Mouse (Mus musculus): ENCODE data around the gene Cdc14a. TPM values are rescaled to one million over a fixed set of nuclear protein-coding genes. Genes with fewer than 3 reads are reported as not detected.

Cdc14a gene
- polyA plus RNA-seq, 1 experiment from 2014 or later: 6.4 TPM

DNA sequence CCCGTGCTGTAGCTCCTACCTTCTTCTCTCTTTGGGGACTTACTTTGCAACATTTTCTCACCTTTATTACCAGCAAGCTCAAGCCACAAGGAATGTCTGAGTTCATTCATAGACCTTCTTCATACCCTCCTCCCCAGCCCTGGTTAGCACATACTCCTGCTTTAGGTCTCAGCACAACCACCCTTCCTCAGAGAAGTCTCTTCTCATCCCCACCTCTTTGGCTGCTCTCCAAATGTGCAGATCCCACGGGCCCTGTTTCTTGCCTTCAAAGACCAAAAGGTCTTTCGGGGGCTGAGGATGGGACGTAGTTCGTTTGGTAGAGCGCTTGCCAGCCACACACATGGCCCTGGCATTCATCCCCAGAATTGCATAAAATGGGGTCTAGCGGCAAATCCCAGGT is 13.8 kb downstream of the Cdc14a start:
- H3K27me3 ChIP-seq: no peaks in the 10 kb centered on the region
- no peak overlapping the region for H3K4me2 ChIP-seq
- no peak overlapping the region for H3K4me3 ChIP-seq
- no peak overlapping the region for H3K9ac ChIP-seq
- H3K4me1 ChIP-seq: peaks cover 16% of the 10 kb centered on the region
- WGBS: 20% methylated on average over 7 of the region's 7 CpGs
- no peaks in the 10 kb centered on the region for H3K36me3 ChIP-seq
- no peak for ATAC-seq (ENCODE audit: insufficient number of reproducible peaks, low FRiP score, low TSS enrichment, low read depth)
- H3K9me3 ChIP-seq: no peaks in the 10 kb centered on the region
- H3K27ac ChIP-seq: no peak overlapping the region

DNA sequence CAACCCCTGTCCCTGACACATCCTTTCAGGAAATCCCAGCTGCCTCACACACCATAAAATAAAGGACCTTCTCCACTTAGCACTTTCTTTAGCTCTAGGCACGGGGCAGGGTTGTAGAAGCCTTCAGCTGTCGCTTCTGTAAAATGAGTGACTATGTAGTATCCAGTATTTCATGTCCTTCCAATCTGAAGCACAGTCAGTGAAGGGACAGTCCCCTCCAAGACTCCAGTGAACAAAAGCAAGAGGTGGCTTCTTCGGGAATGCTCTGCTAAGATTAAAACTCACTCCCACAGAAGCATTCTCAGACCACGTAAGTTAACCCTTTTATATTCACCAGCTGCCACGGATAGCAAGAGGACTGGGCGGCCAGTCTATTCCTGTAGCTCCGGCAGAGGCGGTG is 14.3 kb downstream of the Cdc14a start:
- no peaks in the 10 kb centered on the region for H3K27me3 ChIP-seq
- H3K4me1 ChIP-seq: peaks cover 16% of the 10 kb centered on the region
- H3K9ac ChIP-seq: no peak overlapping the region
- no peak overlapping the region for H3K4me2 ChIP-seq
- ATAC-seq (ENCODE audit: insufficient number of reproducible peaks, low FRiP score, low TSS enrichment, low read depth): no peak
- H3K4me3 ChIP-seq: no peak overlapping the region
- H3K9me3 ChIP-seq: no peaks in the 10 kb centered on the region
- WGBS: 37% methylated on average over 8 of the region's 8 CpGs
- no peak overlapping the region for H3K27ac ChIP-seq
- no peaks in the 10 kb centered on the region for H3K36me3 ChIP-seq

DNA sequence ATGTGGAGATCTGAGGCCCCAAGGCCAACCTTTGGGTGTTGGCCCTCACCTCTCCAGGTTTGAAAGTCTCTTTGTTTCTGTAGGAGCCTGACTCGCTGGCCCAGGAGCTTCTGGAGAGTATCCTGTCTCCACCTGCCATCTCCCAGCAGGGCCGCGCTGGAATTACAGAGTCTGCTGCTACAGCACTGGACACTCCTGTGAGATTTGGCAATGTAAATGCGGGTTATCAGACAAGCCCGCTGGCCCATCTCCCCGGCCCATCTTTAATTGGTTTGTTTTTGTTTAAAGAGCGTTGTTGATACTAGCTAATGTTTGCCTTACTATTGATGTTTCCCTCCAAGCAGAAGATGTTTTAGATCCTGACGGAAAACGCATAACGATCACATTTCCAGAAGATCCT is 15.0 kb downstream of the Cdc14a start:
- H3K4me3 ChIP-seq: no peak overlapping the region
- H3K27ac ChIP-seq: no peak overlapping the region
- no peaks in the 10 kb centered on the region for H3K9me3 ChIP-seq
- no peaks in the 10 kb centered on the region for H3K27me3 ChIP-seq
- no peak for ATAC-seq (ENCODE audit: insufficient number of reproducible peaks, low FRiP score, low TSS enrichment, low read depth)
- H3K36me3 ChIP-seq: no peaks in the 10 kb centered on the region
- no peak overlapping the region for H3K9ac ChIP-seq
- no peak overlapping the region for H3K4me2 ChIP-seq
- H3K4me1 ChIP-seq: peaks cover 16% of the 10 kb centered on the region
- 84% methylated on average over 10 of the region's 10 CpGs for WGBS

DNA sequence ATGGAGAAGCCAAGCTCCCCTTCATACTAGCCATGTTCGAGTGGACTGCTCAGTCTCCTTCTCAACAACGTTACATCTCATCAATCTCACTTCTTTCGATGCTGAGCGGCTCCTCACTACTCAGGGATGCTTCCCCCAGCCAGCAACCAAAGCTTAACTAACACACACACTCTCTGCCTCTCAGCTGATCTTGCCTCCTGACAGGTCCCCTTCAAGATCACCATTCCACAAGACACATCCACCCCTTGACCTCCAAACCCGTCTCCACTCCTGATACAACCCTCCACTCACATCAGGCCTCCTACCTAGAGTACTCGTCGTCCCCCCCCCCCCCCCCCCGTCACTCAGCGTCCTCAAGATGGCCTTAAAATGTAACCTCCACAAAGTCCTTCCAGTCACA is 18.3 kb downstream of the Cdc14a start:
- no peak for ATAC-seq (ENCODE audit: insufficient number of reproducible peaks, low FRiP score, low TSS enrichment, low read depth)
- peaks cover 10% of the 10 kb centered on the region for H3K4me1 ChIP-seq
- H3K27me3 ChIP-seq: no peaks in the 10 kb centered on the region
- no peak overlapping the region for H3K9ac ChIP-seq
- H3K27ac ChIP-seq: no peak overlapping the region
- H3K9me3 ChIP-seq: no peaks in the 10 kb centered on the region
- no peak overlapping the region for H3K4me3 ChIP-seq
- H3K36me3 ChIP-seq: no peaks in the 10 kb centered on the region
- 87% methylated on average over 9 of the region's 9 CpGs for WGBS
- no peak overlapping the region for H3K4me2 ChIP-seq

DNA sequence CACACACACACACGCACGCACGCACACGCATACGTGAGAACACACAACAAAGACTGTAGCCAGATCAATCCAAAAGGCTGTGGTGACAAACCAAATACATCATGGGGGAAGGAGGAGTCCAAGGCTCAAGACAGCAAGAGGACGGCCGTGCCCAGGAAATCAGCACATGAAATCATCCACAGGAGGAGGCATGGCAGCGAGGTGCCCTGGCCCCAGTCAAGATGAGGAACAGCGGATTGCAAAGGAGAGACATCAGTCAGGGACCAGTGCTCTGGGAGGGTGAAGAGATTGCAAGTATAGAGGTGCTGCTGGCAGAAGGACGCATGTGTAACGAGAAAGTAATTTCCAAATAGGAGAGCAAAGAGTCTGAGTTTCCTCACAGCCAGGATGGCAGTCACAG is 22.4 kb downstream of the Cdc14a start:
- Histone ChIP-seq H3K9me3 (no peaks in the 10 kb centered on the region), H3K27me3 (no peaks in the 10 kb centered on the region), H3K4me1 (peaks cover 10% of the 10 kb centered on the region; the same call in 1 of the 2 replicates), H3K9ac (no peak overlapping the region), H3K27ac (no peak overlapping the region), H3K4me3 (no peak overlapping the region), H3K36me3 (no peaks in the 10 kb centered on the region), H3K4me2 (no peak overlapping the region)
- ATAC-seq (ENCODE audit: insufficient number of reproducible peaks, low FRiP score, low TSS enrichment, low read depth): no peak
- WGBS: 85% methylated on average over 11 of the region's 11 CpGs

DNA sequence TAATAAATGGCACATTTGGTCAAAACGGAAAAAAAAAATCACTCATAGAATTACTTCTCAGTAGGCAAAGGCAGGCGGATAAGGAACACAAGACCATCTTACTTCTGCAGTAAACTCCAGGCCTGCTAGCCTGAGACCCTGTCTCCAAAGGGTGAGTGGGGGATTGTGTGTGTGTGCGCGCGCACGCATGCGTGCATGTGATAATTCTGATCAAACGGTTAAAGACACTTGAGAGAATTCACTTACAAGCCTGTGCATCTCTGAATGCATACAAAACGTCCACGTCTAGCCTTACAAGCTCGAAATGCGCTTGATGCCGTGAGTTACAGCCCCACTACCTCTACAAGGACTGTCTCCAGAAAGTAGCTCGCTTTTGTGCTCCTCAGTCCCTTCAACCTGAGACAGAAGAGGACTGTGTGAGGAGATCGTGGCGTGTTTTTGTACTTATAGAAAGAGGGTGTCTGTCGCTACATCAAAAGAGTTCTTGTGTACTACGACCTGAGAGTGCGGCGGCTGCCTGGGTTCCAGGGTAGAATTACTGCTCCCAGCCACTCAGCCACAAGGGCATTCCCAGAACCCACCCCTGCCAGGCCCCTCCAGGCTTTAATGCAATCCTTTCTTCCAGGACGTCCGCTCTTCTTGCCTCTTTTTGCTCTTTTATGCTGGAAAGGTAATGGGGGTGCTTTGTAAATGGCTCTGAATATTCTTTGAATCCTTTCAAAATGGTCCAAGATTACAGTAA is 24.3 kb downstream of the Cdc14a start:
- WGBS: 57% methylated on average over 22 of the region's 22 CpGs
- H3K27ac ChIP-seq: no peak overlapping the region
- ATAC-seq (ENCODE audit: insufficient number of reproducible peaks, low FRiP score, low TSS enrichment, low read depth): no peak
- H3K9ac ChIP-seq: no peak overlapping the region
- H3K4me2 ChIP-seq: no peak overlapping the region
- no peaks in the 10 kb centered on the region for H3K36me3 ChIP-seq
- no peaks in the 10 kb centered on the region for H3K9me3 ChIP-seq
- no peaks in the 10 kb centered on the region for H3K27me3 ChIP-seq
- no peak overlapping the region for H3K4me3 ChIP-seq
- H3K4me1 ChIP-seq: peaks cover 13% of the 10 kb centered on the region; the same call in 1 of the 2 replicates

DNA sequence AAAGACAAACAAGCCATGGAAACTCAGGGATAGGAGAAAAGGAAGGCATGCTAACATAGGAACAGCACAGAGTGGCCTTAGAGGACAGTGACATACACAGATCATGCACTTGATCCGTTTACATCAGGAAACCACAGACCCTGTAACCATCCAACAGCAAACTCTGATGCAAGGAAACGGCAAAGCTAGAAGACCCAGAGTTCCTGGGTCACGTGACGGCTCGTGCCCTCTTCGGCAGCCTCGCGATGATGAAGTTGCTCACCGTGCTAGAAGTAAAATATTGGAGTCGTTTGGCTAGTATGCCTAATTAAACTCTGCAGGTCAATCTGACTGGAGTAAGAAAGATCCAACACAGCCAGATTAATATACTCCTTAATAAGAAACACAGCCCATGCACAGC is 25.3 kb downstream of the Cdc14a start:
- Histone ChIP-seq H3K27me3 (no peaks in the 10 kb centered on the region), H3K9ac (no peak overlapping the region), H3K4me3 (no peak overlapping the region), H3K4me2 (no peak overlapping the region), H3K4me1 (peaks cover 14% of the 10 kb centered on the region; the same call in 1 of the 2 replicates), H3K9me3 (no peaks in the 10 kb centered on the region), H3K36me3 (no peaks in the 10 kb centered on the region), H3K27ac (no peak overlapping the region)
- 68% methylated on average over 10 of the region's 10 CpGs for WGBS
- no peak for ATAC-seq (ENCODE audit: insufficient number of reproducible peaks, low FRiP score, low TSS enrichment, low read depth)

DNA sequence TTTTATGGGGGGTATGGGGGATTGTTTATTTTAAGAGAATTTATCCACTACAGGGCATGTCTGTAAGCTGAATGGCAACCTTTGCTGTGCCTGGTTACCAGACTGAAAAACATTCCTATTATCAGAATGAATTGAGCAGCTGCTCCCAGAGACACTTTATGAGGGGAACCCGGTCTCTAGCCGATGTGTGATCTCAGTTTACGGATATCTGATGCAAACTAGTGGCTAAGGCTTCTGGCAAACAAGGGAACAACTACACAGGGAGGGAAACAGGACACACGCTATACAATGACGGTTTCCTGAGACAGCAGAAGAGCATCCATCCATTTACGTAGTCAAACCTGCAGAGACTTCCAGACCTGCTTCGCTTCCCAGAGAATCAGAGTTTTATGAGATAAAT is 25.9 kb downstream of the Cdc14a start:
- 57% methylated on average over 7 of the region's 7 CpGs for WGBS
- ATAC-seq (ENCODE audit: insufficient number of reproducible peaks, low FRiP score, low TSS enrichment, low read depth): no peak

DNA sequence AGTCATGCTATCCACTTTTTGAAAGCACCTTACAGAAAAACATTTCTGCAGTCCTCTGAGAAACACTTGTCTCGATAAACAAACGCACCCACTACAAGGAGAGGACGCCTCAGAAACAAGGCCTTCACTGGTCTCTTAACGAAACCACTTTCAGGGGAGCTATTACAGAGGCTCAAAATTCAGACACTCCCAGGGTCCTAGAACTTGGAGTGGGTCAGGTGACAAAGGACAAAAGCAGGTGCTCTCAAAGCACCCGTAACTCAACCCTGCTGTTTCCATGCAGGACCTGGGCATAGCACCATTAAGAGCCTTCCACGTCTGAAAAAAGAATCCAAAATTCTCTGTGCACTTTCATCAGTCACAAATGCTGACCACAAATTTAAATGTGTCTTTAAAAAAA is 26.5 kb downstream of the Cdc14a start:
- H3K4me3 ChIP-seq: no peak overlapping the region
- ATAC-seq (ENCODE audit: insufficient number of reproducible peaks, low FRiP score, low TSS enrichment, low read depth): no peak
- WGBS: 78% methylated on average over 6 of the region's 6 CpGs
- no peaks in the 10 kb centered on the region for H3K27me3 ChIP-seq
- H3K9me3 ChIP-seq: no peaks in the 10 kb centered on the region
- H3K27ac ChIP-seq: no peak overlapping the region
- no peak overlapping the region for H3K9ac ChIP-seq
- peaks cover 14% of the 10 kb centered on the region; the same call in 1 of the 2 replicates for H3K4me1 ChIP-seq
- H3K4me2 ChIP-seq: no peak overlapping the region
- H3K36me3 ChIP-seq: no peaks in the 10 kb centered on the region; the same call in 1 of the 2 replicates

More for the DNA sequence above, 25.9 kb downstream of the Cdc14a start:
- Histone ChIP-seq H3K9ac (no peak overlapping the region), H3K36me3 (no peaks in the 10 kb centered on the region; the same call in 1 of the 2 replicates), H3K27ac (no peak overlapping the region), H3K4me3 (no peak overlapping the region), H3K9me3 (no peaks in the 10 kb centered on the region), H3K4me1 (peaks cover 14% of the 10 kb centered on the region; the same call in 1 of the 2 replicates), H3K4me2 (no peak overlapping the region), H3K27me3 (no peaks in the 10 kb centered on the region)

DNA sequence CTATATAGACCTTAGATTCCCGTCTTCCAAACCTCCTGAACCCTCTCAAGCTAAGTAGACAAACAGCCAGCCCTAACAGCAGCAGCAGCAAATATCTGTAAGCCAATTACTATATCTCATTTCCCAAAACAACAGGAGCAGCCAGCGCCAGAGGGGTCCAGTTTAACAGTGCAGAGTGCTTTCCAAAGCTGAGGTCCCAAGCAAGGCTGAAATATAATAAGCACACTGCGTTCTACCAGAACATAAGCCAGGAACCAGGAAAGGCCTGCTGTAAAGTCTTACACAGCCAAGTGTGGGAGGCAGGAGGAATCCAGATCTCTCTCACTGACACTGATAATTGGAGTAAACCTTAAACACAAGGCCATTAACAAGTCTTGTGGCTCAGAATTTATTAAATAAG is 27.3 kb downstream of the Cdc14a start:
- Histone ChIP-seq H3K4me2 (no peak overlapping the region), H3K9me3 (no peaks in the 10 kb centered on the region), H3K4me3 (no peak overlapping the region), H3K9ac (no peak overlapping the region), H3K4me1 (peaks cover 14% of the 10 kb centered on the region; the same call in 1 of the 2 replicates), H3K27me3 (no peaks in the 10 kb centered on the region), H3K27ac (no peak overlapping the region), H3K36me3 (no peaks in the 10 kb centered on the region; the same call in 1 of the 2 replicates)
- 46% methylated on average over 3 of the region's 3 CpGs for WGBS
- ATAC-seq (ENCODE audit: insufficient number of reproducible peaks, low FRiP score, low TSS enrichment, low read depth): 0 out of 2 replicates have a peak, but pooled peaks have one; percentile 35

DNA sequence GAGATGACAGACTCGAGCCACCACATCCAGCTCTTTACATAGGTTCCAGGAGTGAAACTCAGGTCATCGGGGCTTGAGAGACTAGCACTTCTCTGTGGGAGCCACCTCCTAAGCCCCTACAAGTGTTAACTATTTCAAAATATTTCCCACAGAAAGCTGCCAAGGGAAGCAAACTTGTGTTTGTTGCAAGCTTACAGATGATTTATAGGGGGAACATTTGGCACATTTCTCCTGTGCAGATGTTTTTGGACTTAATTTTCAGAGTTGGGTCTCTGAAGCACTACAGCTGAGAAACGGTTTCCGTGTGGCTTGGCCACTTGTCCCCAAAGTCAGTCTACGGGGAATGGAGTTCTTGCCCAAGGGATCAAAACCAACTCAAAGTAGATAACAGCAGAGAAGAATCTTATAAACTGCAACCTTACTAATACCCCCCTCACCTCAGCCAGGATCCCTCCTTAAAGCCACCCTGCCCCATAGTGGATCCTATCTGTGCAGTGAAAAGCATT is 28.9 kb downstream of the Cdc14a start:
- H3K27me3 ChIP-seq: no peaks in the 10 kb centered on the region
- no peak for ATAC-seq (ENCODE audit: insufficient number of reproducible peaks, low FRiP score, low TSS enrichment, low read depth)
- no peak overlapping the region for H3K4me3 ChIP-seq
- H3K36me3 ChIP-seq: no peaks in the 10 kb centered on the region; the same call in 1 of the 2 replicates
- 45% methylated on average over 5 of the region's 5 CpGs for WGBS
- no peak overlapping the region for H3K4me2 ChIP-seq
- H3K9me3 ChIP-seq: no peaks in the 10 kb centered on the region
- no peak overlapping the region for H3K27ac ChIP-seq
- H3K4me1 ChIP-seq: peaks cover 14% of the 10 kb centered on the region; the same call in 1 of the 2 replicates
- H3K9ac ChIP-seq: no peak overlapping the region

DNA sequence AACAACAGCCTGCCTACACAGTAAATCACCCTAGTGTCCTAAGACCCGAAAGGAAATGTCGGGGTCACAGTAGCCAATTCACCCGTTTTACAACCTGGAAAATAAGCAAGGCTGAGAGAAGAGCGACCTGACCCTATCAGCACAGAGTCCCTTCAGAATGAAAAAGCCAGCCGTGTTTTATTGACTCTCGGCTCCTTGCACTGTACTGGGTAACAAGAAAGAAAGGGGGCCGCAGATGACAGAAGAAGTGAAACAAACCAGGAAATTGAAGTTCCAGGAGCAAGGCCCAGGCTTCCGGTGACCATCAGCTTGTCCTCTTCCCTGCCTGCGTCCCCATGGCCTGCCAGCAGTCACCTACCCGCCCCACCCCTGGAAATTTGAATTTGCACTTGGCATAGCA is 32.4 kb downstream of the Cdc14a start:
- no peak for ATAC-seq (ENCODE audit: insufficient number of reproducible peaks, low FRiP score, low TSS enrichment, low read depth)
- 42% methylated on average over 10 of the region's 10 CpGs for WGBS
- H3K4me2 ChIP-seq: no peak overlapping the region
- peaks cover 5% of the 10 kb centered on the region for H3K36me3 ChIP-seq
- H3K9me3 ChIP-seq: no peaks in the 10 kb centered on the region
- H3K27me3 ChIP-seq: no peaks in the 10 kb centered on the region
- H3K27ac ChIP-seq: no peak overlapping the region
- no peak overlapping the region for H3K9ac ChIP-seq
- no peak overlapping the region for H3K4me3 ChIP-seq
- 0 out of 2 replicates have a peak, but pooled peaks cover 4% of the 10 kb centered on the region for H3K4me1 ChIP-seq

Measured in limb, embryonic 15.5 days (tissue).